Mouse (Mus musculus) mature B cell (primary cell): ENCODE data around the gene Olfr1034.
"Not testable (repeated sequence)": the region's sequence is repeated elsewhere in the genome, so short reads cannot be mapped to it uniquely, and the experiment has no call there.

ENCODE experiments used
- in situ Hi-C: fragments of 300-500 bp; cut with MboI; formaldehyde crosslinking; loops from 2 replicates; pipeline ENCODE4 v1.14.3; 2019

Gene Olfr1034

DNA sequence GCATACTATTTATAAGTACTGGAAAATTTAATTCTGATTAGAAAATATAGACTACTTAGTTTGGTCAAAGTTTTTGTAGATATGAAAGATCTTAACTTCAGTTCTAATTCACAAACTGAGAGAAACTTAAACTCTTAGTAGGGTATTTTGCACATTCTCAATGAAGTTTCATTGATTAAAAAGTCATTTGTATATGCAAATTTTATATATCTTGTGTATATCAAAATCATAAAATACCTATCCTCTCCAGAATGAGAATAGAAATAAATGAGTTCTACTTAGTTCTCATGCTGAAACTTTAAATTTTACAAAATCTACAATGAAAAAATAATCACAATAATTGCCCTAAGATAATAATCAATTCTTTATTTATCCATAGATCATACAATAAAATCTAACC is at the start of gene Olfr1034:
Gene Olfr1034 (plus strand): TSS at position 301 of the 400 bp plus-strand sequence.
- in situ Hi-C loops = no loop called here

GRCm38 (mm10) chr2:86005240-86005639 is 40.4 kb upstream of the Olfr1034 start, which contains the start of gene Olfr1032:
TSS of gene Olfr1032 (plus strand) at chr2:86005540.
- in situ Hi-C loops = no loop called here

DNA sequence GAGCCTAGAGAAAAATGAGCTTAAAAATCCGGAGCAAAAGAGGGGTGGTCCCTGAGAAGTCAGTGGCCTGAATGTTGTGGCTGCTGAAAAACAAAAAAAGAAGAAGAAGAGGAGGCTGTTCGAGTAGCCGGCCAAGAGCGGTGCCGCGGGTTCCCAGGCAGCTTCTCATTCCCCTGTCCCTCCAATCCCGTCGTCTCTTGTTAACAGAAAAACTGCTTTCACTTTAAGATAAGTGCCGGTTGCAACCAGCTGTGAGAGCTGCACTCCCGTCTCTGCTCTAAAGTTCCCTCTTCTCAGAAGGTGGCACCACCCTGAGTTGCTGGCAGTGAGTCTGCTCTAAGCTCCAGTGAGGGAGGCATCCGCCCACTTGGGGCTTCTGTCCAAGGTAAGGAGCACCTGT is 25.3 kb upstream of the Olfr1034 start, which contains the start of gene Olfr1033:
Gene Olfr1033 (plus strand): TSS at position 228 of the 400 bp plus-strand sequence.
- in situ Hi-C loops = not testable (repeated sequence)

DNA sequence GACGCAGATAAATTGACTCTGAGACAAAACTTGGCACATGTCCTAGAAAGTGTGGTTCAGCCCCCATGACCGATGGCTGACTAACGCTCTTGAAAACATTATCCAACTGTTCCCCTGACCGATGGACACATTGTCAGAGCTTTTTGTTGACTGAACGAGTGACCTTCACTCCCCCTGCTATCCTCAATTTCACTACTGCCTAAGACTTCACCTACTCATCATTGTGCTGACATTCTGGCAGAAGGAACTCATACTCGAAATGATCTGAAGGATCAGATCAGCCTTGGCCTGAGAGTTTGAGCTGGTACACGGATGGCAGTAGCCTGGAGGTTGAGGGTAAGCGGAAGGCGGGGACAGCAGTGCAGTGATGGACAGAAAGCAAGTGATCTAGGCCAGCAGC is 24.1 kb upstream of the Olfr1034 start:
- in situ Hi-C loops = not testable (repeated sequence)

DNA sequence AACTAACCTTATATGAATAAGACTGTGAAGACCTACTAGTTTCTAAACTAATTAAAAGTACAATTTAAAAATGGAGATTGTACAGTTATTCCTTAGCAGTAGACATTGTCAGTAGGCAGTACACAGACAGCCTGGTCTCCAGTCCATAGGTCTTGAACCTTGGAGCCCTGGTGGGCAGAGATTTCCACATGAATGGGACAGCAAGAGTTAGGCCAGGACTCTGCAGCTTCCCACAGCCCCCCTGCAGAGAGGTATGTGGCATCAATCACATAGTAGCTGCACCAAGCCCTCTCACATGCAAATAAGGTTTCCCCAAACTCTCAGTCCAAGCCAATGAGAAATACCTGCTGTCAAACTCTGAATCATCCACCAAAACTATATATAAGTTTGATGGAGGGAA is 5.1 kb downstream of the Olfr1034 start:
- in situ Hi-C loops = not testable (repeated sequence)

GRCm38 (mm10) chr2:86063766-86064165 is 18.1 kb downstream of the Olfr1034 start:
- in situ Hi-C loops = not testable (repeated sequence)

GRCm38 (mm10) chr2:86070189-86070588 is 24.5 kb downstream of the Olfr1034 start:
- in situ Hi-C loops = no loop called here

GRCm38 (mm10) chr2:86073692-86074091 is 28.0 kb downstream of the Olfr1034 start, which contains the start of gene Olfr1036:
TSS of gene Olfr1036 (plus strand) at chr2:86073992.
- in situ Hi-C loops = not testable (repeated sequence)

DNA sequence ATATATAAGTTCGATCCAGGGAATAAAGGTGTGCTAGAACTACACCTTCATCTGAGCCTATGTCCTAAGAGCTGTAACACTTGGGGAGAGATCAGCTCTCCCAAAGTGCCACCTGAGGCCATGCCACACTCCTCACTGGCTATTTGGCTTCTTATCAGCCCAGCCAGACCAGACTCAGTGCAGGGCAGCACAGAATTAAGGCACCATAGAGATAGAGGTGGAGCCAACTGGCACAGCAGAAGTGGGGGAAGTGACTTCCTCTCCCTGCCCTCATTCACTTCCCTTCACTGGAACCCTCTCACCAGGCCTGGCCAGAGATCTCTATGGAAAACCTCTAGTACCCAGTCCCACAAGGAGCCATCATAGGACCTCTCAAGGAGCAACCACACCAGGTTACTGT is 34.8 kb downstream of the Olfr1034 start:
- in situ Hi-C loops = not testable (repeated sequence)

DNA sequence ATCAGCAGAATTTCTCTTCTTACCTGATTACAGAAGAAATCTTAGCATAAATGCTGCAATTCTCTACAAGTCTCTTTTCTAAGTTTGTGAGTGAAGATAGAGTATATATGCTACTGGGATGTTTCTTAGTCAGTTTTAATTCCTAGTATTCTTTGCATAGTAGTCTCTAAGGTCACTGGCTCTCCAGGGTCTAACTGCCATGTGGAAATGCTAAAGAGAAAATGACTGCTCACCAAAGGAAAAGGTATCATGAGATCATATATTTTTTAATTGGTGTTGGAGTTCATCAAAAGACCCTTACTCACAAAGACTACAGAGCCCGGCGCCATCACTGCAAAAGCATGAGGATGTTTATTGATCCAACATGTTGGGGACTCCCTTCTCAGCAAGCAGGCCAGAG is 41.6 kb downstream of the Olfr1034 start, which contains the start of gene Olfr1037:
Gene Olfr1037 (minus strand): TSS at position 101 of the 400 bp plus-strand sequence.
- in situ Hi-C loops = no loop called here
